Mouse (Mus musculus): Measurements from ENCODE around the gene Abhd2. TPM values are rescaled to one million over a fixed set of nuclear protein-coding genes. Genes with fewer than 3 reads are reported as not detected.

The Abhd2 gene
- polyA plus RNA-seq (2016; fragmentation: Nextera tagmentation; extraction: Ambion mirVana): 6.8 and 8.7 TPM in 2 replicates

DNA sequence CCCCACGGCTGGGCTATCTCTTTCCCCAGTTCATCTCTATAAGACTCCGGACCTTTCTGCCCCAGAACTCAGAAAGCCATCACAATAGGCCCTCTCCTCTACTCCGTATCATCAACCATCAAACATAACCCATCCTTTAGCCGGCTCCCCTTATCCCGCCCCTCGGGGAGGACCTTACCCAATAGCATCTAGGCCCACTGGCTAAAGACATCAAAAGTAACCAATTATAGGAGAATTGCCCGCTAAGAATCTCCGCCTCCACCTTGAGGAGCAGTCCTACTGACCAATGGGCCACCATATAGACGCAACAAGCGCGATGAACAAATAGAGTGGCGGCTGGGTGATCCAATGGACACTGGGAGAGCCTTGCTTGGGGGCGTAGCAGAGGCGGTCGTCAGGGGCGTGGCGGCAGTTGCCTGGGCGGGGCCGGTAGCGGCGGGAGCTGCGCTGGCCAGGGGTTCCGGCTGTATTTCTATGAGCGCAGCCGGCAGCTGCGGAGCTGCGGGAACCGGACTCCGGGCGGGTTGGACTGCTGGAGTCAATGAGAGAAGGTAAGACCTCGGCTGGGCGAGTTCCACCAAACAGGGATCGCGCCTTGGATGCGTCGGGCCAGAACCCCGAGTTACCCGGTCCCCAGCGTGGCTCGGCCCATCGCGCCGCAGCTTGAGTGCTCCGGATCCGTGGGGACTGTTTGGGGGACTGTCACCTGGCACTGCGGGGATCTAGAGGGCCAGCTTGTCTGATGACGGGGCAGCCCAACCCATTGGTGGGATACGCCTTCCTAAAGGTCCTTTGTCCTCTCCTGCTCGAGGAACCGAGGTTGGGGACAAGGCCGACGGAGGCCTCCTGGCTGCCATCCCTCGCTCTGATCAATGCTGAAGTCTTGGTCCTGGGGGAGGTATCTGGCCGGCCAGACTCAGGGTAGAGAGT, at the start of gene Abhd2:
Abhd2 (plus strand) TSS at position 411 of the 930 bp plus-strand sequence.
- H3K9me3 ChIP-seq (replicated peaks): no peaks in the 10 kb centered on the region
- H3K36me3 ChIP-seq: no peaks in the 10 kb centered on the region
- WGBS: under 1% methylated on average over 54 of the region's 54 CpGs
- H3K27ac ChIP-seq (replicated peaks): peak within 1 kb of the TSS; percentile 90
- no peaks in the 10 kb centered on the region for H3K27me3 ChIP-seq (ENCODE audit: low read depth, poor library complexity, severe bottlenecking)
- DNase-seq (ENCODE audit: low spot score): peak; percentile 99
- H3K4me3 ChIP-seq: peak within 1 kb of the TSS; percentile 86
- H3K4me1 ChIP-seq: peaks cover 44% of the 10 kb centered on the region

DNA sequence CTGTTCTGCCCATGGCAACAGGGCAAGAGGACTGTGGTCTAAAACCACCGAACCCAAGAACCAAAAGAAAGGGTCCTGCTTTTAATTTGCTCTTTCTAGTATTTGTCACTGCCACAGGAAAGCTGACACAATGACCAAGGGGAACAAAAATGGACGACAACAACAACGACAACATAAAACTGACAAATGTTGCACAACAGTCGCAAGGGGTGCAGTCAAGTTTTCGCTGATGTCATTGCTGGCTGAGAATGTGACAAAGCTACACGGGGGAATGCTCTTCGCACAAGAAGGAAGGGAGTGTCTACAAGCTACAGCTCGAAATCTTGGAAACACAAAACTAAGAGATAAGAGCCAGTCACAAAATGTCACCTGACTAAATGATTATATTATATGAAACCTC, 47.5 kb upstream of the Abhd2 start:
- Histone ChIP-seq H3K9me3 (replicated peaks) (no peaks in the 10 kb centered on the region), H3K4me3 (no peak overlapping the region), H3K27ac (replicated peaks) (no peak overlapping the region), H3K36me3 (no peaks in the 10 kb centered on the region), H3K27me3 (ENCODE audit: low read depth, poor library complexity, severe bottlenecking) (no peaks in the 10 kb centered on the region), H3K4me1 (no peaks in the 10 kb centered on the region)
- DNase-seq (ENCODE audit: low spot score): no peak
- WGBS: 91% methylated on average over 8 of the region's 8 CpGs

DNA sequence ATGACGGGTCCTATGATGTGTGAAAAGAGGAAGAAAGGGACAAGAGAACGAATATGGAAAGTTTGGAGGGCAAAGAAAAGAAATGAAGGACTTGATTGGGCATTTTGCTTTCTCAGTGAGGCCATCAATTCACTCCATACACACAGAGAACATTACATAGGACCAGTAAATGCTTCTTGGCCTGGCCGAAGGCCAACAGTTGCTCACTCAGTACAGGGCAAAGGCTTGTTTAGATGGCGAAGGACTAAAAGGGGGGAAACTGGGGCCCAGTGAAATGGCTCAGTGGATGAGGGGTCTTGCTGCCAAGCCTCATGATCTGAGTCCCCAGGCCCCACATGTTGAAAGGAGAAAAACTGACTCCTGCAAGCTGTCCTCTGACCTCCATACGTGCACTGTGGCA, 46.8 kb upstream of the Abhd2 start:
- no peak for DNase-seq (ENCODE audit: low spot score)
- Histone ChIP-seq H3K27me3 (ENCODE audit: low read depth, poor library complexity, severe bottlenecking) (no peaks in the 10 kb centered on the region), H3K4me3 (no peak overlapping the region), H3K36me3 (no peaks in the 10 kb centered on the region), H3K27ac (replicated peaks) (no peak overlapping the region), H3K4me1 (no peaks in the 10 kb centered on the region), H3K9me3 (replicated peaks) (no peaks in the 10 kb centered on the region)
- WGBS: 90% methylated on average over 5 of the region's 5 CpGs

DNA sequence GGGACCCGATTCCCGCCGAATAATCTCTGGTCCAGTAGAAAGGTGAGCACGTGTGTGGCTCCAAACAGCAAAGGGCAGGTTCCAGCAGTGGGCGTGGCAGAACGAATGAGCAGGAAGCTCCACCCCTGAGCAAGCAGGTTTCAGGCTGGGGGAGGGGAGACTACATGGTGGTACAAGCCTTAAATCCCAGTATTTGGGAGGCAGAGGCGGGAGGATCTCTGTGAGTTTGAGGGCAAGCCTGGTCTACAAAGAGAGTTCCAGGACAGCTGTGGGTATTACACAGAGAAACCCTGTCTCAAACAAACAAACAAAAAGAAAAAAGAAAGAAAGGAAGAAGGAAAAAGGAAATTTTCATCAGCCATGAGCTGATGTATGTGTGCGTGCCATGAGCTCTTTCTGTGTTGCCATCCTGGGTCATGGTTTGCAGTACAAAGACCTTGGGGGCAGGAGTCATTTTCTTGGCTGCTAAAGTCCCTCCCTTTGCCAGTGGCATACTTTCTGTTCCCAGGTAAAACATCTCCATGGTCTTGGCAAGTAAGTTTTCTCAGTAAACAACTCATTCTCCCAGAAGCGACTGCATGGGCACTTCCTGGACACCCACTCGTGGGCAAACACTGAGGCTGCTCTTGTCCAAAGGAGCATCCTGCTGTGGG, 46.0 kb upstream of the Abhd2 start:
- Histone ChIP-seq H3K27me3 (ENCODE audit: low read depth, poor library complexity, severe bottlenecking) (no peaks in the 10 kb centered on the region), H3K4me3 (no peak overlapping the region), H3K4me1 (no peaks in the 10 kb centered on the region), H3K36me3 (no peaks in the 10 kb centered on the region), H3K27ac (replicated peaks) (no peak overlapping the region), H3K9me3 (replicated peaks) (no peaks in the 10 kb centered on the region)
- 81% methylated on average over 7 of the region's 10 CpGs for WGBS
- DNase-seq (ENCODE audit: low spot score): no peak

DNA sequence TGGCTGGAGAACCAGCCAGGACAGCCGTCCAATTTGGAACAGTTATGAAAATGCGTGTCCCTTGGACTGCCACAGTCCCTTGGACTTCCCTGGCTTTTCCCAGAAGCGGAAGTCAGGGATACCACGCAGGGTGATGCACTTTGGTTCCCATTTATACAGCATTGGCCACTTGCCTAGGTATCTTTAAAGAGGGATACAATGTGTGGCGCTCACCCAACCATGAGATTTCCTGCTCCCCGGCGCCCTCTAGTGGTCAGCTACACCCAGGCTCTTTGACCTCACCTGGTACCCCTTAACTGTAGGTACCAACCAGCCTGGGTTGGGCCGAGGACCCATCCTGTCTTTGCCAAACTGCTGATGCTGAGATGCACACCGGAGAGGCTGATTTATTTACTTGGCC, 44.5 kb upstream of the Abhd2 start:
- no peak overlapping the region for H3K4me3 ChIP-seq
- no peak overlapping the region for H3K27ac ChIP-seq (replicated peaks)
- peak; percentile 75 for DNase-seq (ENCODE audit: low spot score)
- 32% methylated on average over 9 of the region's 9 CpGs for WGBS
- H3K36me3 ChIP-seq: no peaks in the 10 kb centered on the region
- H3K27me3 ChIP-seq (ENCODE audit: low read depth, poor library complexity, severe bottlenecking): no peaks in the 10 kb centered on the region
- no peaks in the 10 kb centered on the region for H3K9me3 ChIP-seq (replicated peaks)
- H3K4me1 ChIP-seq: no peaks in the 10 kb centered on the region

DNA sequence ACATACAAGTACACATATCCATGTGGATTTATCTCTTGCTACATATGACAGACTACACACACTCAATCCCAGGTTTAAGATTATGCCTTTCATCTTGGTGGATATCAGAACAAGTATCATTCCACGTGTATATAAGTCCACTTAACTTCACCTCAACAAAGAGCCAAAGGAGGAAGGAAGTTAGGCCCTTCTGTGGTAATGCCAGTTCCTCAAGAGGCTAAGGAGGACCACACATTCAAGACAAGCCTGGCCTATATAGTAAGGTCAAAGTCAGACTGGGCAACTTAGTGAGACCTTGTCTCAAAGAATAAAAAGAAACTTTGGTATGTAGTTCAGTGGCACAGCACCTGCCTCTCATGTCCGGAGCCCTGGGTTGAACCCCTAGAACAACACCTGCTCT, 41.4 kb upstream of the Abhd2 start:
- 86% methylated on average over 2 of the region's 2 CpGs for WGBS
- no peak for DNase-seq (ENCODE audit: low spot score)
- no peaks in the 10 kb centered on the region for H3K27me3 ChIP-seq (ENCODE audit: low read depth, poor library complexity, severe bottlenecking)
- H3K9me3 ChIP-seq (replicated peaks): no peaks in the 10 kb centered on the region
- H3K36me3 ChIP-seq: no peaks in the 10 kb centered on the region
- H3K4me3 ChIP-seq: no peak overlapping the region
- no peak overlapping the region for H3K27ac ChIP-seq (replicated peaks)
- no peaks in the 10 kb centered on the region for H3K4me1 ChIP-seq

DNA sequence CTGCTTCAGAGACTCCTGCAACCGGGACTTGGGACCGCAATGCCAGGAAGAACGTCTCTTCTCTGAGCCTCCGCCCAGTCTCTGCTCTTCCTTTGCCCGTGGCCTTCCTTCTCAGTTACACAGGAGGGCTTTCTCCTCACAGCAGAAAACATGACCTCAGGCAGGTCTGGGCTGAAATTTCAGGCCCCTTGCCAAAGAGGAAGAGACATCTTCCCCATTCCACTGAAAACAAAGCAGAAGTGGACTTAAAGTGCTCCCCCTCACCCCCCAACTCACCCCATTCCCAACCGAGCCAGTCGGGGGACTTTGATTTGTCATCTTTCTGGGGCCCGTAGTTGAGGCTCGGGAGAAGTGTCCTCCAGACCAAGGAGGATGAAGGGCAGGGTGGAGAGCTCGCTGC, 41.0 kb upstream of the Abhd2 start:
- Histone ChIP-seq H3K9me3 (replicated peaks) (no peaks in the 10 kb centered on the region), H3K4me3 (no peak overlapping the region), H3K27ac (replicated peaks) (no peak overlapping the region), H3K36me3 (no peaks in the 10 kb centered on the region), H3K4me1 (no peaks in the 10 kb centered on the region), H3K27me3 (ENCODE audit: low read depth, poor library complexity, severe bottlenecking) (no peaks in the 10 kb centered on the region)
- 84% methylated on average over 10 of the region's 10 CpGs for WGBS
- no peak for DNase-seq (ENCODE audit: low spot score)

DNA sequence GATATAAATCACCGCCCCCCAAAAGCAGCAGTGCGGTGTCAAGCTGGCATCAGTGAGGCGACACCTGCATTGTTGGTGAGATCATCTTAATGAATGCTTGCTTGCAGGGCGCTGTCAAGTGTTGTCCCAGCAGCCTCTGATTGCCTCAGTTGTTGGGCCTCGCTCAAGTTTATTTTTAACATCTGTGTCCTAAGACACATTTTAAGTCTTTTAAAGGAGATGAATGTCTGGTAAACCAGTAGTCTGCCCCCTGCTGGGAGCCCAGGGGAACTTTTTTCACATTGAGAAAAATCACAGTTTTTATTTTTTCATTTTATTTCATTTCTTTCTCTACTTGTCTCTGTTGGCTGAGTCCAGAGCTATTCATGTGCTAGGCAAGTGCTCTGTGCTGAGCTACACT, 34.3 kb upstream of the Abhd2 start:
- no peak for DNase-seq (ENCODE audit: low spot score)
- H3K36me3 ChIP-seq: no peaks in the 10 kb centered on the region
- H3K4me1 ChIP-seq: peaks cover 3% of the 10 kb centered on the region
- no peak overlapping the region for H3K27ac ChIP-seq (replicated peaks)
- H3K27me3 ChIP-seq (ENCODE audit: low read depth, poor library complexity, severe bottlenecking): no peaks in the 10 kb centered on the region
- H3K9me3 ChIP-seq (replicated peaks): no peaks in the 10 kb centered on the region
- no peak overlapping the region for H3K4me3 ChIP-seq
- 82% methylated on average over 5 of the region's 5 CpGs for WGBS

DNA sequence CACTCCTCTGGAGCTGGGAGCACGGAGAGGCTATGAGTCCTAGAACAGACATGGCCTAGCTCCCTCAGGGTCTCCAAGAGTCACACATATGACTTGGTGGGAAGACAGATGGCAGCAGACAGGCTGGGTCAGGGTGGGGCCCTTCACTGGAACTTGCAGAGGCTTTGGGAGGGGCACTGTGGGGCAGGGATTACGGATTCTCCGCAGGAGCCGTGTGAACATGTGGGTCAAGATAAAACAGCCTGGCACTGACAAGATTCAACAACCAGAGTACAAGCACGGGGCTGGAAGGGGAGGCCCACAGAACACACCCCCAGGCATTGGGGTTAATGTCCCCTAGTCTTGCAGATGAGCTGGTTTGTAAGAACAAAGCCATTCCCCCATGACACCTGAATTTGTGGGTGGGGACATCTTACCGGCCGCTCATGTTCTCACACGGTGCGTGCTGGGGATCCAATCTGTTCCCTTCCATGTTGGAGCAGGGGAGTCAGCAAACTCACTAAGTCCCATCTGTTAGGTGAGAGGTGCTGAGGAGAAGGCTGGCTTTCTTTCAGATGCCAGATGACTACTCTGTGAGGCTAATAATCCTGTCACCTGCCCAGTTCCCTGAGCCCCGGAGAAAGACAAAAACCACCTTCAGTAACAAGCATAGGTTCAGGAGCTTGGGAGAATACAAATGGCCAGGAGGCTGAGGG, 30.9 kb upstream of the Abhd2 start:
- Histone ChIP-seq H3K4me3 (no peak overlapping the region), H3K4me1 (peaks cover 11% of the 10 kb centered on the region), H3K27ac (replicated peaks) (no peak overlapping the region; the same call in 1 of the 2 replicates), H3K36me3 (no peaks in the 10 kb centered on the region), H3K27me3 (ENCODE audit: low read depth, poor library complexity, severe bottlenecking) (0 out of 2 replicates have a peak, but pooled peaks cover 5% of the 10 kb centered on the region), H3K9me3 (replicated peaks) (no peaks in the 10 kb centered on the region)
- no peak for DNase-seq (ENCODE audit: low spot score)
- WGBS: 75% methylated on average over 10 of the region's 10 CpGs

DNA sequence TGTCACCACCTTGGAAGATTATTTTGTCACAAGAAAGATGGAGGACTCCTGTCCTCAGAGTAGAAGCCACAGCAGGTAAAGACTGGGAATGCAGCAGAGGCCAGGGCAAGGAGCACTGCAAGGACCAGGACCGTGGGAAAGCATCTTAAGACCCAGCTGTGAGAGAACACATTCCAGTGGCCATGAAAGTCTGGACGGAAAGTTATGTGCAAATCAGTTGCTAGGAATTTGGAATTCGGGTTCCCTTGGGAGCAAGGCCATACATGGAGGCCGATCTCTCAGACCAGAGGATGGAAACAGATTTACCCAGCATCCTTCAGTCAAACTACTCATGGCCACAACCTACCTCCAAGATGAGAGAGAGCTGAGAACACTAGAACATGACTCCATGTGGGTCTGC, 29.8 kb upstream of the Abhd2 start:
- Histone ChIP-seq H3K4me1 (peaks cover 18% of the 10 kb centered on the region), H3K27ac (replicated peaks) (no peak overlapping the region), H3K9me3 (replicated peaks) (no peaks in the 10 kb centered on the region), H3K4me3 (no peak overlapping the region), H3K27me3 (ENCODE audit: low read depth, poor library complexity, severe bottlenecking) (0 out of 2 replicates have a peak, but pooled peaks cover 5% of the 10 kb centered on the region), H3K36me3 (no peaks in the 10 kb centered on the region)
- DNase-seq (ENCODE audit: low spot score): no peak
- 73% methylated on average over 4 of the region's 4 CpGs for WGBS

DNA sequence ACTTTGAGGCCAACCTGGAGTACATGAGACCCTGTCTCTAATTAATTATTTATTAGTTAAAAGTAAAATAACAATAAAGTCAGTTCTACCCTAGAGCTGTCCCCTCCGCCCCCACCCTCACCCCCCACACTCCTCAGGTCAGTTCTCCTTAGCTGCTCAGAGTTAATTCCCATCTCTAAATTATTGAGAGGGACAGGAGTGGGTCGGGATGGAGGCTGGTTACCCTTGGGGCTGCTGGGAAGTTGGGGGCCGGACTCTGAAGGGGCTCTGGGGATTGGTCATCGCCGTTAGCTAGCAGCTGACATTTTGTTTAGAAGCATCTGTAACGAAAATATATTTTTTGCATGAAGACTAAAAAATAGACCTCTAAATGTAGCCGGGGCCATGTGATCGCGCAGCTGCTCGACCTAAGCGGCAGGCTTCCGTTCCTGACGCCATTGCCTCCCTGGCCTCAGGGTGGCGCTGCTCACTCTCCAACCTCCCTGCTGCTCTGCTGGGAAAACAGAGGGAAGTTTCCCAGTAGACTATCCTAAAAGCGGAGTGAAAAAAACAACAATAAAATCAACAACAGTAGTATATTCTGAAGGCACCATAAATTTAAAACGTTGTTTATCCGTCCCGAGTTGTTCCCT, 26.8 kb upstream of the Abhd2 start:
- H3K4me1 ChIP-seq: peaks cover 18% of the 10 kb centered on the region
- no peak overlapping the region; the same call in 1 of the 2 replicates for H3K27ac ChIP-seq (replicated peaks)
- no peaks in the 10 kb centered on the region for H3K36me3 ChIP-seq
- 0 out of 2 replicates have a peak, but pooled peaks cover 5% of the 10 kb centered on the region for H3K27me3 ChIP-seq (ENCODE audit: low read depth, poor library complexity, severe bottlenecking)
- 17% methylated on average over 18 of the region's 18 CpGs for WGBS
- H3K9me3 ChIP-seq (replicated peaks): no peaks in the 10 kb centered on the region
- DNase-seq (ENCODE audit: low spot score): peak; percentile 67
- H3K4me3 ChIP-seq: peak overlapping the region; percentile 42

DNA sequence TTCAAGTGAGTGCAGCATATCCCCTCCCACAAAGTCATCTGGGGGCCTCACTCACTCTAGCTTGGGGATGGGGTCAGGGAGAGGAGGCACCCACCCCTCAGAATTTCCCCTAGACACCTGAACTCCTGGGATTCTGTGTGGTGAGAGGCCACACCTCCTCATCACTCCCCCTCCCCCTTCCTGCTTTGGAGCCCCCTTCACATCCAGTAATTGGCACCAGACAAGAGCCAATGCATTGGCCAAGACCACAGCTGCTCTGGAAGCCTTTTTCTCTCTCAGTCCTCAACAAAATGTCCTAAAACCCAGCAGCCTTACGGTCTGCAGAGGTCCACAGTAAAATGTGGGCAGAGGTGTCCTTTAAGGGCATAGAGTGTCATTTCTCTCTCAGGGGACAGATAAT, 25.6 kb upstream of the Abhd2 start:
- 88% methylated on average over 1 of the region's 1 CpGs for WGBS
- Histone ChIP-seq H3K27me3 (ENCODE audit: low read depth, poor library complexity, severe bottlenecking) (0 out of 2 replicates have a peak, but pooled peaks cover 5% of the 10 kb centered on the region), H3K4me1 (peaks cover 18% of the 10 kb centered on the region), H3K4me3 (no peak overlapping the region), H3K9me3 (replicated peaks) (no peaks in the 10 kb centered on the region), H3K27ac (replicated peaks) (no peak overlapping the region), H3K36me3 (no peaks in the 10 kb centered on the region)
- DNase-seq (ENCODE audit: low spot score): no peak

Measured in midbrain, embryonic 10.5 days (tissue).